8 mouse cellular contexts compared by ENCODE assay signal in genomic region chr14:73502591-73503184, GRCm38 (mm10). TPM values are rescaled to one million over a fixed set of nuclear protein-coding genes. Genes with fewer than 3 reads are reported as not detected.
DNase-seq lines count a peak whose midpoint lies in the region; ATAC-seq lines count a peak whose summit lies in the region.
"Had no signal": no experiment of that assay in that cellular context is flagged by ENCODE, and none has a peak within 500 bp of the region (broad histone marks: within the 10 kb centered on the region; RNA-seq: fewer than 3 reads in every experiment).

No protein-coding gene starts in this region.

- no peaks in the 10 kb centered on the region for H3K27me3 ChIP-seq in heart, embryonic 10.5 days (ENCODE audit: insufficient read depth, poor library complexity, severe bottlenecking)

- whole genome bisulfite sequencing in heart, embryonic 10.5 days: 20% methylated on average over 7 of the region's 7 CpGs

- H3K9me3 ChIP-seq in heart, embryonic 10.5 days: no peaks in the 10 kb centered on the region

- H3K27ac ChIP-seq in heart, embryonic 10.5 days: peak overlapping the region; percentile 59
- H3K27ac ChIP-seq: macrophage had no signal

- peaks cover 11% of the 10 kb centered on the region; the same call in 1 of the 2 replicates for H3K4me1 ChIP-seq in heart, embryonic 10.5 days

- no peaks in the 10 kb centered on the region for H3K36me3 ChIP-seq in heart, embryonic 10.5 days

- no peak overlapping the region for H3K4me3 ChIP-seq in heart, embryonic 10.5 days

- ATAC-seq in megakaryocyte progenitor cell, adult 5-6 weeks (replicated peaks; ENCODE audit: poor library complexity): no peak

- DNase-seq in ovary, adult 18-20 months (ENCODE audit: low spot score): peak; percentile 61
- DNase-seq in ovary, postnatal 10 days (ENCODE audit: low spot score): no peak
- peak; percentile 41 to 52 for DNase-seq in cerebellum, postnatal 36 days
- DNase-seq in heart, embryonic 10.5 days (ENCODE audit: low spot score): peak; percentile 76
- DNase-seq in layer of hippocampus, postnatal 14 days (ENCODE audit: low spot score in 2 of 2): peak; percentile 56 to 77
- peak; percentile 12 for DNase-seq in right cerebral cortex, postnatal 25 days

RNA-seq across cellular contexts. Expression of gene Med4, which starts 7.1 kb away (rescaled TPM):
- polyA plus RNA-seq in heart, embryonic 10.5 days (2016; fragmentation: Nextera tagmentation; extraction: Ambion mirVana): 68.5 and 87.0 TPM in 2 replicates
- total RNA-seq in layer of hippocampus, postnatal 14 days (2021): 10 to 100 TPM; 29.5 to 31.3 TPM
- 39.9 and 42.8 TPM in 2 replicates for total RNA-seq in megakaryocyte progenitor cell, adult 5-6 weeks (2015)
- total RNA-seq in megakaryocyte progenitor cell, adult 5-6 weeks (2017): 65.7 and 71.0 TPM in 2 replicates

RNA-seq across cellular contexts. Expression of gene Sucla2, which starts 22.4 kb away (rescaled TPM):
- 138 and 179 TPM in 2 replicates for polyA plus RNA-seq in heart, embryonic 10.5 days (2016; fragmentation: Nextera tagmentation; extraction: Ambion mirVana)
- 100 to 1,000 TPM; 153 to 156 TPM for total RNA-seq in layer of hippocampus, postnatal 14 days (2021)
- total RNA-seq in megakaryocyte progenitor cell, adult 5-6 weeks (2015): 73.1 and 73.6 TPM in 2 replicates
- total RNA-seq in megakaryocyte progenitor cell, adult 5-6 weeks (2017): 104 and 117 TPM in 2 replicates

RNA-seq across cellular contexts. Expression of gene Nudt15, which starts 45.4 kb away (rescaled TPM):
- polyA plus RNA-seq in heart, embryonic 10.5 days (2016; fragmentation: Nextera tagmentation; extraction: Ambion mirVana): 4.9 and 5.7 TPM in 2 replicates
- total RNA-seq in layer of hippocampus, postnatal 14 days (2021): 1 to 10 TPM; 6.2 to 8.8 TPM
- total RNA-seq in megakaryocyte progenitor cell, adult 5-6 weeks (2015): 4.6 and 5.6 TPM in 2 replicates
- 4.6 and 6.1 TPM in 2 replicates for total RNA-seq in megakaryocyte progenitor cell, adult 5-6 weeks (2017)
